Mouse (Mus musculus): ENCODE measurements around the gene Nup160. TPM values are rescaled to one million over a fixed set of nuclear protein-coding genes. Genes with fewer than 3 reads are reported as not detected.

Gene Nup160
- polyA plus RNA-seq, 1 experiment: 3.5 TPM

GRCm38 (mm10) chr2:90638986-90639746 lies 37.8 kb upstream of the Nup160 start:
- Histone ChIP-seq H3K27me3 (ENCODE audit: control insufficient read depth, insufficient read depth, low read length) (no peaks in the 10 kb centered on the region), H3K4me1 (ENCODE audit: control insufficient read depth, insufficient read depth, insufficient read length, low read length) (peaks cover 29% of the 10 kb centered on the region), H3K4me3 (ENCODE audit: low read depth, low read length) (no peak overlapping the region), H3K27ac (ENCODE audit: insufficient read depth, low read depth, low read length) (0 out of 2 replicates have a peak overlapping the region, but pooled peaks have one; percentile 9), H3K36me3 (ENCODE audit: control insufficient read depth, insufficient read depth, low read length) (no peaks in the 10 kb centered on the region)
- 63% methylated on average over 8 of the region's 8 CpGs for WGBS
- TF ChIP-seq CTCF (IDR thresholded peaks at IDR 0.05; ENCODE audit: extremely low read depth, insufficient read length, insufficient replicate concordance, low read depth, low read length) (no peak), POLR2A (IDR thresholded peaks at IDR 0.05; ENCODE audit: low read depth, low read length) (no peak)

GRCm38 (mm10) chr2:90639747-90640699 lies 37.0 kb upstream of the Nup160 start:
- WGBS: 24% methylated on average over 5 of the region's 5 CpGs

GRCm38 (mm10) chr2:90641007-90641709 lies 35.9 kb upstream of the Nup160 start:
- Histone ChIP-seq H3K27ac (ENCODE audit: insufficient read depth, low read depth, low read length) (peak overlapping the region; percentile 45), H3K27me3 (ENCODE audit: control insufficient read depth, insufficient read depth, low read length) (no peaks in the 10 kb centered on the region), H3K4me3 (ENCODE audit: low read depth, low read length) (no peak overlapping the region), H3K4me1 (ENCODE audit: control insufficient read depth, insufficient read depth, insufficient read length, low read length) (peaks cover 27% of the 10 kb centered on the region), H3K36me3 (ENCODE audit: control insufficient read depth, insufficient read depth, low read length) (no peaks in the 10 kb centered on the region)
- 50% methylated on average over 10 of the region's 10 CpGs for WGBS
- TF ChIP-seq POLR2A (IDR thresholded peaks at IDR 0.05; ENCODE audit: low read depth, low read length): no peak
- no peak for TF ChIP-seq CTCF (IDR thresholded peaks at IDR 0.05; ENCODE audit: extremely low read depth, insufficient read length, insufficient replicate concordance, low read depth, low read length)

More at GRCm38 (mm10) chr2:90639747-90640699, 37.0 kb upstream of the Nup160 start:
- Histone ChIP-seq H3K4me3 (ENCODE audit: low read depth, low read length) (no peak overlapping the region), H3K4me1 (ENCODE audit: control insufficient read depth, insufficient read depth, insufficient read length, low read length) (peaks cover 29% of the 10 kb centered on the region), H3K36me3 (ENCODE audit: control insufficient read depth, insufficient read depth, low read length) (no peaks in the 10 kb centered on the region), H3K27ac (ENCODE audit: insufficient read depth, low read depth, low read length) (peak overlapping the region; percentile 78), H3K27me3 (ENCODE audit: control insufficient read depth, insufficient read depth, low read length) (no peaks in the 10 kb centered on the region)
- TF ChIP-seq CTCF (IDR thresholded peaks at IDR 0.05; ENCODE audit: extremely low read depth, insufficient read length, insufficient replicate concordance, low read depth, low read length) (no peak), POLR2A (IDR thresholded peaks at IDR 0.05; ENCODE audit: low read depth, low read length) (no peak)

GRCm38 (mm10) chr2:90641710-90642039 lies 35.3 kb upstream of the Nup160 start:
- Histone ChIP-seq H3K27ac (ENCODE audit: insufficient read depth, low read depth, low read length) (0 out of 2 replicates have a peak overlapping the region, but pooled peaks have one; percentile 45), H3K4me3 (ENCODE audit: low read depth, low read length) (no peak overlapping the region), H3K27me3 (ENCODE audit: control insufficient read depth, insufficient read depth, low read length) (no peaks in the 10 kb centered on the region), H3K36me3 (ENCODE audit: control insufficient read depth, insufficient read depth, low read length) (no peaks in the 10 kb centered on the region), H3K4me1 (ENCODE audit: control insufficient read depth, insufficient read depth, insufficient read length, low read length) (peaks cover 27% of the 10 kb centered on the region)
- no peak for TF ChIP-seq POLR2A (IDR thresholded peaks at IDR 0.05; ENCODE audit: low read depth, low read length)
- no peak for TF ChIP-seq CTCF (IDR thresholded peaks at IDR 0.05; ENCODE audit: extremely low read depth, insufficient read length, insufficient replicate concordance, low read depth, low read length)
- 84% methylated on average over 4 of the region's 4 CpGs for WGBS

- H3K36me3 ChIP-seq (ENCODE audit: control insufficient read depth, insufficient read depth, low read length): no peaks in the 10 kb centered on the region
- TF ChIP-seq CTCF (IDR thresholded peaks at IDR 0.05; ENCODE audit: extremely low read depth, insufficient read length, insufficient replicate concordance, low read depth, low read length) (no peak), POLR2A (IDR thresholded peaks at IDR 0.05; ENCODE audit: low read depth, low read length) (no peak)
- H3K4me3 ChIP-seq (ENCODE audit: low read depth, low read length): no peak overlapping the region
- peaks cover 2% of the 10 kb centered on the region; the same call in 1 of the 2 replicates for H3K4me1 ChIP-seq (ENCODE audit: control insufficient read depth, insufficient read depth, insufficient read length, low read length)
- no peaks in the 10 kb centered on the region for H3K27me3 ChIP-seq (ENCODE audit: control insufficient read depth, insufficient read depth, low read length)
- WGBS: 33% methylated on average over 6 of the region's 6 CpGs
- H3K27ac ChIP-seq (ENCODE audit: insufficient read depth, low read depth, low read length): no peak overlapping the region
These were observed 29.9 kb upstream of the Nup160 start for GRCm38 (mm10) chr2:90647084-90647483.

- peaks cover 2% of the 10 kb centered on the region; the same call in 1 of the 2 replicates for H3K4me1 ChIP-seq (ENCODE audit: control insufficient read depth, insufficient read depth, insufficient read length, low read length)
- TF ChIP-seq POLR2A (IDR thresholded peaks at IDR 0.05; ENCODE audit: low read depth, low read length): no peak
- no peak for TF ChIP-seq CTCF (IDR thresholded peaks at IDR 0.05; ENCODE audit: extremely low read depth, insufficient read length, insufficient replicate concordance, low read depth, low read length)
- H3K4me3 ChIP-seq (ENCODE audit: low read depth, low read length): no peak overlapping the region
- no peaks in the 10 kb centered on the region for H3K27me3 ChIP-seq (ENCODE audit: control insufficient read depth, insufficient read depth, low read length)
- no peak overlapping the region for H3K27ac ChIP-seq (ENCODE audit: insufficient read depth, low read depth, low read length)
- H3K36me3 ChIP-seq (ENCODE audit: control insufficient read depth, insufficient read depth, low read length): no peaks in the 10 kb centered on the region
- WGBS: 72% methylated on average over 3 of the region's 3 CpGs
These were observed 27.6 kb upstream of the Nup160 start for GRCm38 (mm10) chr2:90649405-90649804.
